Mouse (Mus musculus) neural tube, embryonic 15.5 days (tissue): ENCODE results near the gene Nav3. TPM values are rescaled to one million over a fixed set of nuclear protein-coding genes. Genes with fewer than 3 reads are reported as not detected.
"Not testable (repeated sequence)": the region's sequence is repeated elsewhere in the genome, so short reads cannot be mapped to it uniquely, and the experiment has no call there.

Experiments
- ATAC-seq: fragments of 200-750 bp; cut with Nextera tagmentation; 2 replicates; pipeline ENCODE4 v1.8.0; 2017; ENCODE audit warnings: mild to moderate bottlenecking, moderate TSS enrichment, moderate library complexity; ENCODE audit not compliant: low FRiP score
- H3K27ac ChIP-seq: fragments of 300-500 bp; sonication (generic); replicated peaks from 2 replicates; pipeline ENCODE4 v1.5.1; 2015; ENCODE audit warnings: mild to moderate bottlenecking, inconsistent platforms
- H3K27me3 ChIP-seq: fragments of 300-500 bp; sonication (generic); replicated peaks from 2 replicates; pipeline ENCODE4 v1.6.1; 2015; ENCODE audit warnings: inconsistent platforms
- H3K36me3 ChIP-seq: fragments of 300-500 bp; sonication (generic); 2 replicates; pipeline ENCODE4 v1.6.1; 2015; ENCODE audit warnings: inconsistent platforms
- H3K4me1 ChIP-seq: fragments of 300-500 bp; sonication (generic); 2 replicates; pipeline ENCODE4 v1.6.1; 2015; ENCODE audit warnings: inconsistent platforms
- H3K4me2 ChIP-seq: fragments of 300-500 bp; sonication (generic); 2 replicates; pipeline ENCODE4 v1.6.1; 2015; ENCODE audit warnings: inconsistent platforms, mild to moderate bottlenecking, moderate library complexity
- H3K4me3 ChIP-seq: fragments of 300-500 bp; sonication (generic); replicated peaks from 2 replicates; pipeline ENCODE4 v1.5.1; 2015; ENCODE audit warnings: mild to moderate bottlenecking, inconsistent platforms
- H3K9ac ChIP-seq: fragments of 300-500 bp; sonication (generic); replicated peaks from 2 replicates; pipeline ENCODE4 v1.6.1; 2015; ENCODE audit warnings: mild to moderate bottlenecking, inconsistent platforms
- H3K9me3 ChIP-seq: fragments of 300-500 bp; sonication (generic); replicated peaks from 2 replicates; pipeline ENCODE4 v1.6.1; 2016; ENCODE audit warnings: inconsistent platforms
- WGBS: fragments of 180-500 bp; shearing (Covaris S2); methylation state at CpG from one replicate; pipeline ENCODE4 v1.1.7; 2015; ENCODE audit warnings: mixed read lengths; 5-methylcytosine and 5-hydroxymethylcytosine counted together
- polyA plus RNA-seq: library from polyadenylated mRNA; unstranded; fragments of >200 nt; fragmentation: Nextera tagmentation; extraction: Ambion mirVana; gene quantifications from 2 replicates; pipeline ENCODE4 v1.2.1, GENCODE M21; 2015

Gene Nav3
- polyA plus RNA-seq, 1 experiment from 2014 or later, result 24.3 TPM

- Histone ChIP-seq H3K4me3 (no peak overlapping the region), H3K4me1 (0 out of 2 replicates have a peak, but pooled peaks cover 4% of the 10 kb centered on the region), H3K36me3 (no peaks in the 10 kb centered on the region), H3K27me3 (no peaks in the 10 kb centered on the region), H3K9ac (no peak overlapping the region), H3K9me3 (no peaks in the 10 kb centered on the region), H3K27ac (no peak overlapping the region), H3K4me2 (no peak overlapping the region)
- no peak for ATAC-seq
- WGBS, result 82% methylated on average over 4 of the region's 4 CpGs
Observed at GRCm38 (mm10) chr10:110037547-110037946, 418.5 kb downstream of the Nav3 start.

- WGBS, result 73% methylated on average over 7 of the region's 7 CpGs
- Histone ChIP-seq H3K9ac (no peak overlapping the region), H3K27me3 (no peaks in the 10 kb centered on the region), H3K9me3 (no peaks in the 10 kb centered on the region), H3K4me1 (0 out of 2 replicates have a peak, but pooled peaks cover 4% of the 10 kb centered on the region), H3K4me2 (no peak overlapping the region), H3K36me3 (no peaks in the 10 kb centered on the region), H3K27ac (no peak overlapping the region), H3K4me3 (no peak overlapping the region)
- no peak for ATAC-seq
Observed at GRCm38 (mm10) chr10:110034582-110035099, 421.4 kb downstream of the Nav3 start.

- not testable (repeated sequence) for H3K9me3 ChIP-seq, H3K4me2 ChIP-seq, H3K4me1 ChIP-seq, H3K36me3 ChIP-seq, H3K4me3 ChIP-seq, H3K9ac ChIP-seq, ATAC-seq, H3K27me3 ChIP-seq, H3K27ac ChIP-seq
- WGBS, result 39% methylated on average over 2 of the region's 2 CpGs
Observed at GRCm38 (mm10) chr10:110024897-110025296, 431.1 kb downstream of the Nav3 start.

- Histone ChIP-seq H3K4me1 (no peaks in the 10 kb centered on the region), H3K36me3 (no peaks in the 10 kb centered on the region), H3K9ac (no peak overlapping the region), H3K9me3 (no peaks in the 10 kb centered on the region), H3K4me3 (no peak overlapping the region), H3K27me3 (no peaks in the 10 kb centered on the region), H3K27ac (no peak overlapping the region), H3K4me2 (no peak overlapping the region)
- ATAC-seq, result no peak
- WGBS, result 74% methylated on average over 3 of the region's 3 CpGs
Observed at GRCm38 (mm10) chr10:110022100-110022499, 433.9 kb downstream of the Nav3 start.

- Histone ChIP-seq H3K27ac (no peak overlapping the region), H3K4me3 (no peak overlapping the region), H3K9ac (no peak overlapping the region), H3K4me2 (no peak overlapping the region), H3K36me3 (no peaks in the 10 kb centered on the region), H3K4me1 (no peaks in the 10 kb centered on the region), H3K27me3 (no peaks in the 10 kb centered on the region), H3K9me3 (no peaks in the 10 kb centered on the region)
- no peak for ATAC-seq
- 65% methylated on average over 4 of the region's 4 CpGs for WGBS
Observed at GRCm38 (mm10) chr10:110019266-110019866, 436.6 kb downstream of the Nav3 start.

- H3K4me2 ChIP-seq, H3K9ac ChIP-seq, H3K4me3 ChIP-seq, H3K27ac ChIP-seq, H3K27me3 ChIP-seq, ATAC-seq, H3K9me3 ChIP-seq, H3K36me3 ChIP-seq, H3K4me1 ChIP-seq: not testable (repeated sequence)
- WGBS, result 77% methylated on average over 5 of the region's 5 CpGs
Observed at GRCm38 (mm10) chr10:110001328-110001727, 454.7 kb downstream of the Nav3 start.

GRCm38 (mm10) chr10:110000755-110001247 is 455.2 kb downstream of the Nav3 start:
- H3K4me1 ChIP-seq, result peaks cover 7% of the 10 kb centered on the region
- H3K4me2 ChIP-seq, result no peak overlapping the region
- H3K27me3 ChIP-seq, result no peaks in the 10 kb centered on the region
- no peaks in the 10 kb centered on the region for H3K9me3 ChIP-seq
- 9% methylated on average over 3 of the region's 3 CpGs for WGBS
- no peak overlapping the region for H3K9ac ChIP-seq
- no peak for ATAC-seq
- H3K36me3 ChIP-seq, result no peaks in the 10 kb centered on the region
- H3K4me3 ChIP-seq, result no peak overlapping the region
- H3K27ac ChIP-seq, result no peak overlapping the region

- H3K4me3 ChIP-seq, result no peak overlapping the region
- no peak overlapping the region for H3K4me2 ChIP-seq
- H3K9ac ChIP-seq, result no peak overlapping the region
- H3K4me1 ChIP-seq, result peaks cover 7% of the 10 kb centered on the region
- no peak for ATAC-seq
- 74% methylated on average over 10 of the region's 10 CpGs for WGBS
- H3K9me3 ChIP-seq, result no peaks in the 10 kb centered on the region
- no peak overlapping the region for H3K27ac ChIP-seq
- H3K36me3 ChIP-seq, result no peaks in the 10 kb centered on the region
- no peaks in the 10 kb centered on the region for H3K27me3 ChIP-seq
Observed at GRCm38 (mm10) chr10:109999904-110000303, 456.1 kb downstream of the Nav3 start.

- Histone ChIP-seq H3K36me3 (no peaks in the 10 kb centered on the region), H3K9ac (no peak overlapping the region), H3K27ac (no peak overlapping the region), H3K4me1 (0 out of 2 replicates have a peak, but pooled peaks cover 3% of the 10 kb centered on the region), H3K27me3 (no peaks in the 10 kb centered on the region), H3K4me3 (no peak overlapping the region), H3K9me3 (no peaks in the 10 kb centered on the region), H3K4me2 (no peak overlapping the region)
- WGBS, result 62% methylated on average over 5 of the region's 5 CpGs
- no peak; the same call in 1 of the 2 replicates for ATAC-seq
Observed at GRCm38 (mm10) chr10:109994302-109994701, 461.7 kb downstream of the Nav3 start.

GRCm38 (mm10) chr10:109985824-109986485 is 470.0 kb downstream of the Nav3 start:
- Histone ChIP-seq H3K4me2 (no peak overlapping the region), H3K4me1 (no peaks in the 10 kb centered on the region), H3K36me3 (no peaks in the 10 kb centered on the region), H3K27ac (no peak overlapping the region), H3K4me3 (no peak overlapping the region), H3K9ac (no peak overlapping the region), H3K9me3 (no peaks in the 10 kb centered on the region), H3K27me3 (no peaks in the 10 kb centered on the region)
- no peak for ATAC-seq
- 81% methylated on average over 8 of the region's 8 CpGs for WGBS

GRCm38 (mm10) chr10:109976351-109976750 is 479.7 kb downstream of the Nav3 start:
- peaks cover 8% of the 10 kb centered on the region; the same call in 1 of the 2 replicates for H3K4me1 ChIP-seq
- H3K4me3 ChIP-seq, result no peak overlapping the region
- no peak overlapping the region for H3K4me2 ChIP-seq
- no peak for ATAC-seq
- H3K36me3 ChIP-seq, result no peaks in the 10 kb centered on the region
- H3K27me3 ChIP-seq, result no peaks in the 10 kb centered on the region
- WGBS, result 66% methylated on average over 8 of the region's 8 CpGs
- H3K9ac ChIP-seq, result no peak overlapping the region
- H3K27ac ChIP-seq, result no peak overlapping the region
- no peaks in the 10 kb centered on the region for H3K9me3 ChIP-seq

- Histone ChIP-seq H3K9ac (no peak overlapping the region), H3K27ac (no peak overlapping the region), H3K4me2 (no peak overlapping the region), H3K27me3 (no peaks in the 10 kb centered on the region), H3K4me1 (peaks cover 8% of the 10 kb centered on the region; the same call in 1 of the 2 replicates), H3K4me3 (no peak overlapping the region), H3K36me3 (no peaks in the 10 kb centered on the region), H3K9me3 (no peaks in the 10 kb centered on the region)
- WGBS, result 57% methylated on average over 4 of the region's 4 CpGs
- ATAC-seq, result no peak
Observed at GRCm38 (mm10) chr10:109974177-109974576, 481.8 kb downstream of the Nav3 start.
